Mouse (Mus musculus) left cerebral cortex, adult 9 months (tissue): ENCODE results near the gene Lrch4.

Experiments used
- DNase-seq, 2 experiments: peaks; one replicate each; pipeline ENCODE4 v3.0.0; 2022; ENCODE audit warnings: low spot score in 2 of 2

Gene Lrch4

GRCm38 (mm10) chr5:137628498-137629305 lies at the start of gene Lrch4, which contains the start of the genes Fbxo24 and Gm20605:
Gene Lrch4, plus strand, starts transcription at chr5:137629121.
Gene Fbxo24, minus strand, starts transcription at chr5:137629002.
Gene Gm20605, plus strand, starts transcription at chr5:137629175.
- peak; percentile 100 for DNase-seq

- DNase-seq = no peak
Measured at GRCm38 (mm10) chr5:137580246-137580645, 48.7 kb upstream of the Lrch4 start.

- no peak for DNase-seq
Measured at GRCm38 (mm10) chr5:137582702-137583101, 46.2 kb upstream of the Lrch4 start.

- DNase-seq = no peak
Measured at GRCm38 (mm10) chr5:137583670-137584169, 45.2 kb upstream of the Lrch4 start.

- peak in 1 of 2 experiments; percentile 69 for DNase-seq
Measured at GRCm38 (mm10) chr5:137584976-137585375, 43.9 kb upstream of the Lrch4 start.

GRCm38 (mm10) chr5:137590507-137590906 lies 38.4 kb upstream of the Lrch4 start:
- DNase-seq = no peak

- DNase-seq = no peak
Measured at GRCm38 (mm10) chr5:137595921-137596320, 33.0 kb upstream of the Lrch4 start.

GRCm38 (mm10) chr5:137596601-137597261 lies 32.2 kb upstream of the Lrch4 start:
- no peak for DNase-seq

- DNase-seq = no peak
Measured at GRCm38 (mm10) chr5:137597625-137598024, 31.3 kb upstream of the Lrch4 start.

- DNase-seq = no peak
Measured at GRCm38 (mm10) chr5:137598100-137598826, 30.7 kb upstream of the Lrch4 start.

- DNase-seq = no peak
Measured at GRCm38 (mm10) chr5:137599600-137599999, 29.3 kb upstream of the Lrch4 start.

- no peak for DNase-seq
Measured at GRCm38 (mm10) chr5:137600281-137600618, 28.7 kb upstream of the Lrch4 start.

GRCm38 (mm10) chr5:137600619-137601364 lies 28.1 kb upstream of the Lrch4 start, which contains the start of gene Mospd3:
Gene Mospd3, minus strand, starts transcription at chr5:137601058.
- DNase-seq = peak; percentile 91 to 97

GRCm38 (mm10) chr5:137601365-137601729 lies 27.6 kb upstream of the Lrch4 start:
- no peak for DNase-seq

GRCm38 (mm10) chr5:137607860-137608653 lies 20.9 kb upstream of the Lrch4 start:
- no peak for DNase-seq

GRCm38 (mm10) chr5:137608654-137609190 lies 20.2 kb upstream of the Lrch4 start:
- DNase-seq = no peak

- no peak for DNase-seq
Measured at GRCm38 (mm10) chr5:137609292-137609691, 19.6 kb upstream of the Lrch4 start.

- DNase-seq = no peak
Measured at GRCm38 (mm10) chr5:137610056-137610455, 18.9 kb upstream of the Lrch4 start.

- DNase-seq = no peak
Measured at GRCm38 (mm10) chr5:137610548-137611244, 18.2 kb upstream of the Lrch4 start.

GRCm38 (mm10) chr5:137611245-137611602 lies 17.7 kb upstream of the Lrch4 start:
- no peak for DNase-seq
